Mouse (Mus musculus) heart, embryonic 11.5 days (tissue): Measurements from ENCODE around the gene Tm6sf1. TPM values are rescaled to one million over a fixed set of nuclear protein-coding genes. Genes with fewer than 3 reads are reported as not detected.

ENCODE experiments used
- ATAC-seq: fragments of 200-750 bp; cut with Nextera tagmentation; replicated peaks from 2 replicates; pipeline ENCODE4 v1.8.0; 2017; ENCODE audit warnings: moderate library complexity; ENCODE audit not compliant: insufficient number of reproducible peaks, low FRiP score, low TSS enrichment
- H3K27ac ChIP-seq: fragments of 300-500 bp; sonication (generic); 2 replicates; pipeline ENCODE4 v1.5.1; 2014; ENCODE audit warnings: mild to moderate bottlenecking, low read depth, low read length
- H3K27me3 ChIP-seq: fragments of 300-500 bp; sonication (generic); 2 replicates; pipeline ENCODE4 v1.6.1; 2014; ENCODE audit warnings: mild to moderate bottlenecking, low read length, mixed read lengths; ENCODE audit not compliant: control insufficient read depth, insufficient read depth
- H3K36me3 ChIP-seq: fragments of 300-500 bp; sonication (generic); 2 replicates; pipeline ENCODE4 v1.6.1; 2014; ENCODE audit warnings: mild to moderate bottlenecking, low read length, moderate library complexity, mixed read lengths; ENCODE audit not compliant: control insufficient read depth, insufficient read depth
- H3K4me1 ChIP-seq: fragments of 300-500 bp; sonication (generic); 2 replicates; pipeline ENCODE4 v1.6.1; 2014; ENCODE audit warnings: low read length; ENCODE audit not compliant: control insufficient read depth, insufficient read depth
- H3K4me2 ChIP-seq: fragments of 300-500 bp; sonication (generic); 2 replicates; pipeline ENCODE4 v1.6.1; 2014; ENCODE audit warnings: mild to moderate bottlenecking, moderate library complexity
- H3K4me3 ChIP-seq: fragments of 300-500 bp; sonication (generic); 2 replicates; pipeline ENCODE4 v1.5.1; 2014; ENCODE audit warnings: low read depth, low read length
- H3K9ac ChIP-seq: fragments of 300-500 bp; sonication (generic); 2 replicates; pipeline ENCODE4 v1.6.1; 2014; ENCODE audit warnings: mild to moderate bottlenecking, low read depth, low read length, moderate library complexity
- H3K9me3 ChIP-seq: fragments of 300-500 bp; sonication (generic); replicated peaks from 2 replicates; pipeline ENCODE4 v1.6.1; 2016; ENCODE audit warnings: low read length; ENCODE audit not compliant: control insufficient read depth
- WGBS: fragments of 180-500 bp; shearing (Covaris S2); extraction: QIAGEN DNeasy Blood & Tissue Kit; methylation state at CpG from one replicate; pipeline ENCODE4 v1.1.7; 2014; ENCODE audit not compliant: insufficient replicate concordance; 5-methylcytosine and 5-hydroxymethylcytosine counted together
- polyA plus RNA-seq: library from polyadenylated mRNA; unstranded; fragments of >200 nt; fragmentation: Nextera tagmentation; extraction: Ambion mirVana; gene quantifications from 2 replicates; pipeline ENCODE4 v1.2.1, GENCODE M21; 2014

The Tm6sf1 gene
- polyA plus RNA-seq, result 27.0 and 29.4 TPM in 2 replicates

- peak within 1 kb of the TSS; percentile 74 for H3K4me3 ChIP-seq
- peak within 1 kb of the TSS; percentile 81 for H3K9ac ChIP-seq
- peak within 1 kb of the TSS; percentile 95 for H3K4me2 ChIP-seq
- H3K27me3 ChIP-seq, result 0 out of 2 replicates have a peak, but pooled peaks cover 8% of the 10 kb centered on the region
- no peaks in the 10 kb centered on the region for H3K9me3 ChIP-seq
- H3K36me3 ChIP-seq, result no peaks in the 10 kb centered on the region
- 1% methylated on average over 64 of the region's 64 CpGs for WGBS
- H3K4me1 ChIP-seq, result peaks cover 36% of the 10 kb centered on the region
- H3K27ac ChIP-seq, result peak within 1 kb of the TSS; percentile 38; the same call in 1 of the 2 replicates
- ATAC-seq, result peak; percentile 52; the same call in 1 of the 2 replicates
Measured at GRCm38 (mm10) chr7:81858968-81859721, at the start of gene Tm6sf1. TSS of gene Tm6sf1 (plus strand) at chr7:81859001.

GRCm38 (mm10) chr7:81824906-81825305 is 33.9 kb upstream of the Tm6sf1 start:
- H3K4me1 ChIP-seq, result peaks cover 29% of the 10 kb centered on the region
- ATAC-seq, result no peak
- 48% methylated on average over 3 of the region's 3 CpGs for WGBS

GRCm38 (mm10) chr7:81825381-81825780 is 33.4 kb upstream of the Tm6sf1 start:
- Histone ChIP-seq H3K4me3 (no peak overlapping the region), H3K9ac (no peak overlapping the region), H3K27ac (no peak overlapping the region), H3K4me1 (peaks cover 29% of the 10 kb centered on the region), H3K4me2 (peak overlapping the region; percentile 52), H3K36me3 (no peaks in the 10 kb centered on the region), H3K9me3 (no peaks in the 10 kb centered on the region), H3K27me3 (no peaks in the 10 kb centered on the region)
- WGBS, result 30% methylated on average over 3 of the region's 3 CpGs
- ATAC-seq, result no peak

More at GRCm38 (mm10) chr7:81824906-81825305, 33.9 kb upstream of the Tm6sf1 start:
- Histone ChIP-seq H3K9ac (no peak overlapping the region), H3K36me3 (no peaks in the 10 kb centered on the region), H3K9me3 (no peaks in the 10 kb centered on the region), H3K27ac (no peak overlapping the region), H3K4me3 (no peak overlapping the region), H3K4me2 (no peak overlapping the region), H3K27me3 (no peaks in the 10 kb centered on the region)

- H3K4me3 ChIP-seq, result peak overlapping the region; percentile 84
- H3K9ac ChIP-seq, result peak overlapping the region; percentile 94
- H3K4me2 ChIP-seq, result peak overlapping the region; percentile 89
- no peaks in the 10 kb centered on the region for H3K36me3 ChIP-seq
- H3K9me3 ChIP-seq, result no peaks in the 10 kb centered on the region
- no peaks in the 10 kb centered on the region for H3K27me3 ChIP-seq
- WGBS, result 30% methylated on average over 17 of the region's 17 CpGs
- H3K4me1 ChIP-seq, result peaks cover 29% of the 10 kb centered on the region
- no peak for ATAC-seq
- H3K27ac ChIP-seq, result peak overlapping the region; percentile 97
Measured at GRCm38 (mm10) chr7:81827806-81828667, 30.8 kb upstream of the Tm6sf1 start.

- WGBS, result under 1% methylated on average over 82 of the region's 91 CpGs
- Histone ChIP-seq H3K27me3 (no peaks in the 10 kb centered on the region), H3K27ac (peak overlapping the region; percentile 97), H3K4me1 (peaks cover 29% of the 10 kb centered on the region), H3K9ac (peak overlapping the region; percentile 94), H3K36me3 (no peaks in the 10 kb centered on the region), H3K4me2 (peak overlapping the region; percentile 89), H3K9me3 (no peaks in the 10 kb centered on the region), H3K4me3 (peak overlapping the region; percentile 84)
- ATAC-seq, result peak; percentile 77
Measured at GRCm38 (mm10) chr7:81828681-81829378, 30.0 kb upstream of the Tm6sf1 start.

- Histone ChIP-seq H3K4me3 (peak within 1 kb of the TSS; percentile 84), H3K4me1 (peaks cover 26% of the 10 kb centered on the region), H3K9me3 (no peaks in the 10 kb centered on the region), H3K27ac (peak within 1 kb of the TSS; percentile 97), H3K4me2 (peak within 1 kb of the TSS; percentile 89), H3K36me3 (no peaks in the 10 kb centered on the region), H3K27me3 (no peaks in the 10 kb centered on the region), H3K9ac (peak within 1 kb of the TSS; percentile 94)
- under 1% methylated on average over 53 of the region's 58 CpGs for WGBS
- peak; percentile 89 for ATAC-seq
Measured at GRCm38 (mm10) chr7:81829379-81829894, 29.4 kb upstream of the Tm6sf1 start, which contains the start of gene Btbd1. TSS of gene Btbd1 (minus strand) at chr7:81829431.

GRCm38 (mm10) chr7:81834847-81835246 is 24.0 kb upstream of the Tm6sf1 start:
- Histone ChIP-seq H3K4me1 (peaks cover under 1% of the 10 kb centered on the region; the same call in 1 of the 2 replicates), H3K4me3 (no peak overlapping the region), H3K9me3 (no peaks in the 10 kb centered on the region), H3K9ac (no peak overlapping the region), H3K27me3 (no peaks in the 10 kb centered on the region), H3K4me2 (no peak overlapping the region), H3K36me3 (no peaks in the 10 kb centered on the region), H3K27ac (no peak overlapping the region)
- ATAC-seq, result no peak

GRCm38 (mm10) chr7:81835430-81835829 is 23.4 kb upstream of the Tm6sf1 start:
- peaks cover 3% of the 10 kb centered on the region; the same call in 1 of the 2 replicates for H3K4me1 ChIP-seq
- no peaks in the 10 kb centered on the region for H3K36me3 ChIP-seq
- no peak overlapping the region for H3K27ac ChIP-seq
- no peak overlapping the region for H3K4me3 ChIP-seq
- ATAC-seq, result no peak
- no peak overlapping the region for H3K4me2 ChIP-seq
- no peaks in the 10 kb centered on the region for H3K9me3 ChIP-seq
- H3K27me3 ChIP-seq, result no peaks in the 10 kb centered on the region
- H3K9ac ChIP-seq, result no peak overlapping the region
- 83% methylated on average over 5 of the region's 5 CpGs for WGBS
